Mouse (Mus musculus): ENCODE measurements around the gene Ccdc152. TPM values are rescaled to one million over a fixed set of nuclear protein-coding genes. Genes with fewer than 3 reads are reported as not detected.

The Ccdc152 gene
- polyA plus RNA-seq, 1 experiment: 2.9 TPM

DNA sequence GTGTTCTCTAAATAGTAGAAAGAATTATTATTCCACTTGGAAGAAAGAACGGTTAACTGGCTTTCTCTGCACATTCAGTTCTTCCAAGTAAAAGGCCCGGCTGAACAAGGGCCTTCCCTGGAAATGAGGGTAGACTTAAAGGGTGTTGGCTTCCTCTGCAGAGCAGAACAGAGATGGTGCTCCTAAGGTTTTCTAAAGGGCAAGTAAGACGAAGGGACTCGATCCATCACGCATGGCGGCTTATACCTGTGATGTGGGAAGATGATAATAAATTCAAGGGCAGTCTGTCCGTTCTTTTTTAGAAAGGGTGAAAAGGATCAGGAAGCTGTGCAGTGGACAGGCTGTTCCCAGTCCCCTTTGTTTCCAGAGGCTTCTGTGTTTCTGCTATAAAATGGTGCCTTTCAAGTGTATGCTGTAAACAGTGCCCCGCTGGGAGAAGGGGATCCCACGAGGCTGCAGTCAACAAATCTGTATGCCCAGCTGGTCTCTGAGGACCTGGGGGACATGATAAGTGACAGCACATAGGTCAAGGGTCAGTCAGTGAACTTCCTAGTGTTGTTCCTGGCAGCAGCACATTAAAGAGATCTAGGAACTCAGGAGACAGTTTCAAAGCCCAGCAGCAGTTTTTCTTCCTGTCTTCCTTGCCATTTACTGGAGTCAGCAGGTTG is 71.0 kb downstream of the Ccdc152 start:
- 59% methylated on average over 9 of the region's 9 CpGs for WGBS
- DNase-seq (ENCODE audit: low read depth, low spot score): no peak

DNA sequence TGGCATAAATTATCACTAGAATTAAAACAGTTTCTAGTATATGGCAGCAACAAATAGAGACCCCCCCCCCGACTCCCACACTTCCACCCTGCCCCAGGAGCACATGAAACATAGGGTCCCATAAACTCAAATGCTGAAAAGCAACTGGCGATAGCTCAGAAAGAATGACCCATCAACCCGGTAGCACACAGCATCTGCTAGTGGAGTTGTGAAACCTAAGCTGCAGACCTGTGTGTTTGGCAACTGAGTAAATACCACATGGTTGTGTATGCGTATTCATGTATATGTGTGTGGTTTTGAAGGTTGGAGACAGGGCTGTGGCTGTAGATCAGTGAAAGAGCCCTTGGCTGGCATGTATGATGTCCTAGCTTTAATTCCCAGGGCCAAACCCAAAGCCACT is 72.3 kb downstream of the Ccdc152 start:
- WGBS: 88% methylated on average over 4 of the region's 4 CpGs
- DNase-seq (ENCODE audit: low read depth, low spot score): no peak

Other genes with a start within 250 kb of the Ccdc152 start
- 485 and 779 TPM in 2 replicates for gene Selenop, start 35.0 kb downstream of the Ccdc152 start, polyA plus RNA-seq (2012; rRNA removed)